Mouse (Mus musculus): Measurements from ENCODE around the gene Ccdc126.
"Not testable (repeated sequence)": the region's sequence is repeated elsewhere in the genome, so short reads cannot be mapped to it uniquely, and the experiment has no call there.

Gene Ccdc126

DNA sequence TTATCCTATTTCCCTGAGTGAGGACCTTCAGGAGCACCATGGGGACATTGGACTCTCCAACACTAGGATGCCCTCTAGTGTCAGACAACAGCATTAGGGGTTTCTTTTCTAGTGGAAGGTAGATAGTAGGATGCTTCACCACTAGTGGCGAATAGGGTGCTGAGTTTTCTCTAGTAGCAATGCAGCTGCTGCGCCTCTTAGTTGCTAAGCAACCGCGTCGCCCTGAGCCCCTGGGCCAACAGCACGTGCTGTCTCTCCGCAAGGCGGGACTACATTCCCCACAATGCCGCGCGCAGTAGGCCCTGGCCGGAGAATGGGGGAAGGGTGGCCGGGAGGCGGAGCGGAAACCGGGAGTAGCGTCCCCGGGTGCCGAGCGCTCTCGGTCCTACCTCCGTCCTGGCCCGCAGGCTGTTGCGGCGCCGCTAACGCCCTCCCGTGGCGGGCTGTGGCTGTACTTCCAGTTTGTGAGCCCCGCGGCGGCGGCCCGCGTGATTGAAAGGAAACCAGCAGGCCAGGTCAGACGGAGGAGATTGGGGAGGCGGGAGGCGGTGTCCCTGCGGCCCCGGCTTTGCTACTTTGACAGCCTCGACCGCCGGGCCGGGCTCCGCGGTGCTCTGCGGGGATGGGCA lies at the start of gene Ccdc126:
Ccdc126 (plus strand) TSS at position 309 of the 629 bp plus-strand sequence.
- DNase-seq (ENCODE audit: low read depth, low spot score) = peak; percentile 100

DNA sequence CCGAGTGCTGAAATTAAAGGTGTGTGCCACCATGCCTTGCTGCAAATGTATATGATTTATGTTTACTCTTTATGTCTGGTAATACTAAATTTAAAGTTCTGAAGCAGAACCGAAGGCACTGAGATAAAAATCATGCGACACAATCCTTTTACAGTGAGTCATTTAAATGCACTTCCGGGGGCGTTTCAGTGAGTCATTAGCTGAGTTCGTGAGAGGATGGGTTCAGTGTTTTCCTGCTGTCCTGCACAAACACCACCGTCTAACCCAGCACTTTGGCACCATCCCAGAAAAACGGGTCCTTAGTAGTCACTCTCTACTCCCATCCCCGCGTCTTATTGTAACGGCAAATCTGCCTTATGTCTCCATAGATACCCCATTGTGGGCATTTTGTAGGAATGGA lies 49.2 kb upstream of the Ccdc126 start:
- DNase-seq (ENCODE audit: low read depth, low spot score) = peak; percentile 69

- no peak for DNase-seq (ENCODE audit: low read depth, low spot score)
These were observed 47.3 kb upstream of the Ccdc126 start for GRCm38 (mm10) chr6:49271815-49272214.

DNA sequence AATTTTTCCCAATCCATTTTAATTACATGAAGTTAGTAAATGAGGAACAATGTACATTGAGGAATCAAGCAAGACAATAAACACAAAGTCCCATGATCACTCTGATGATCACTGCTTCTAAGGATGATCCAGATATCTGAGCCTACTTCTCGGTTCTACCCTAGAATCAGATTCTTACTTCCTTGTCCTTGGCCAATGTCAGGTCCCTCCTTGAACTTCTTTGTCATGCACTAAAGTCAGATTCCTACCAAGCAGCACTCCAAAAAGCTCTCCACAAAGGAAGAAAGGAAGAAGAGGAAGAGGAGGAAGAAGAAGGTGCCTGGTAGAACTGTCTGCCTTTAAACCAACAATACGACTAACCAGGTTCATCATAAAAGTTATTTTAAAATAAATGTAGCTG lies 46.2 kb upstream of the Ccdc126 start:
- no peak for DNase-seq (ENCODE audit: low read depth, low spot score)

DNA sequence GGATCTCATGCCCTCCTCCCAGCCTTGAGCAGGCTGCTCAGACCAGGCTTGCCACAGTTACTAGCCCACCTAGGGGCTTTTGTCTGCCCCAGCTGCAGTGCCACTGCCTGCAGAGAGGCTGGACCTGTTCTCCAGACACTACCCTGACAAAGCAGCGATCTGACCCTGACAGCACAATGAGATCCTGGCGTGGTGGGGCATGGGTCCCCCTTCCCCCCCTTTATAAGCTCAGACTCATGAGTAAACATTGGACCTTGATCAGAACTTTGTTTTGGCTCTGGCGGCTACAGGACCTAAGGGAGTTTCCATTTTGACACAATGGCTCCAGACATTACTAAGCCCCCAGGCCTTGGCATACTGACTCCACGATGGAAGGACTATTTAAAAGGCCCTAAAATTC lies 45.1 kb upstream of the Ccdc126 start:
- DNase-seq (ENCODE audit: low read depth, low spot score) = no peak

DNA sequence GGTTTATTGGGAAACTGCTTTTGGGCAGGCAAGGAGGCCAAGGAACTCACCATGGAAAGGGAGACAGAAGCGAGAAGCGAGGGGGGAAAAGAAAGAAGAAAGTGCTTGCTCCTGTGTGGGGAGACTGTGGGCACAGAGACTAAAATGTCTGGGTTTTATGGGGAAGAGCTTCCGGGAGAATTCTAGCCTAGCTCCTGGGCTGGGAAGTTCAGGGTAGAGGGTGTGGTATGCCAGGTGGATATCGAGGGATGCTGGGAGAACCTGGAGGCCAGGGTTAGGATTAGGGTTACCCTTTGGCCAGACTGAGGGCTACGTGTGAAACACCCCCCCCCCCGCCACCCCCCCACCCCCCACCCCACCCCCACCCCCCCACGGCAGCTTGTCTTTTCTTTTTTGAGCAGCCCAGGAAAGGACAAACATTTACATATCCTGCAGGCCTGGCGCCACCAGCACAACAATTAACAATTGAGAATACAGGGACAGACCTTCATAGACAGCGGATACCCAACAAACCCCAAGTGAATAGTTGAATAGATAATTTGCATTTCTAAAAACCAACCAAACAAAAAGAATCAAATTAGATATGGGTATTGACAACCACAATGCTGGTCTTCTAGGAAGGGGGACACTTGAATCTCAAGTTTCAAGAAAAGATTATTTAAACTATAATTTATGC lies 44.5 kb upstream of the Ccdc126 start:
- DNase-seq (ENCODE audit: low read depth, low spot score) = no peak

GRCm38 (mm10) chr6:49275296-49275695 lies 43.8 kb upstream of the Ccdc126 start:
- DNase-seq (ENCODE audit: low read depth, low spot score) = no peak

DNA sequence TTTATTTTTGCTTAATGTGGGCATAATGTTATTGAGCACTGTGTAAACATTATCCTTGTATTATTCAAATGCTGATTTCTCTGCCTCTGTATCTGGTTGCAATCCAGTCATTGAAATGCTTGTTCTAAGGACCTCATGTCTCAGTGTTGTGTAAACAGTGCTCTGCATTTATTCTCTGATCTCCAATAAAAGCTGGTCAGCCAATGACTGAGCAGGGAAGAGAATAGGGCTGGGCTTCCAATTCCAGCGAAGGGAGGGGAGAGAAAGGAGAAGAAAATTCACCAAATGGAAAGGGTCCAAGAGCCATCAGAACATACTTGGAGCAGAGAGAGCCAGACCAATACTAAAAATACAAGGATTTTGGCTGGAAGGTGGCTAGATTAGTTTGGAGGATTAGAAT lies 38.1 kb upstream of the Ccdc126 start:
- DNase-seq (ENCODE audit: low read depth, low spot score) = no peak

GRCm38 (mm10) chr6:49282122-49282521 lies 37.0 kb upstream of the Ccdc126 start:
- DNase-seq (ENCODE audit: low read depth, low spot score) = peak; percentile 59

GRCm38 (mm10) chr6:49298286-49298685 lies 20.8 kb upstream of the Ccdc126 start:
- DNase-seq (ENCODE audit: low read depth, low spot score) = no peak

- DNase-seq (ENCODE audit: low read depth, low spot score) = not testable (repeated sequence)
These were observed 4.3 kb upstream of the Ccdc126 start for GRCm38 (mm10) chr6:49314821-49315220.

- peak; percentile 68 for DNase-seq (ENCODE audit: low read depth, low spot score)
These were observed 681 bp downstream of the Ccdc126 start for GRCm38 (mm10) chr6:49319595-49320315.

DNA sequence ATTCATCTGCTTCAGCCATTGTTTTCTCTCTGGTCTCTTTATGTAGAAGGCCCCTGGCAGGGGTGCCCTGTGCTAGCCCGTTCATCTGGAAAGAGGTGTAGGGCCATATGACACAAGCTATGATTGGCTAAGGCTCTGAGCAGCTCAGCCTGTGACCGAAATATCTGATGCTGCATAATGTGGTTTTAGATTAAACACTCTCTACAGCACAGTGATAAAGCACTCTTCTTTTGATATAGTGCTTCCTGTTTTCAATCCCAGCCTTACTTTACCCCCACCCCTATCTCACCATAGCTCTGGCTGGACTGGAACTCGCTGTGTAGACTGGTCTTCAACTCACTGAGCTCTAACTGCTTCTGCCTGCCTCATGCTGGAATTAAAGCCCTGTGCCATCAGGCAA lies 2.3 kb downstream of the Ccdc126 start:
- no peak for DNase-seq (ENCODE audit: low read depth, low spot score)

GRCm38 (mm10) chr6:49322056-49322455 lies 3.0 kb downstream of the Ccdc126 start:
- DNase-seq (ENCODE audit: low read depth, low spot score) = peak; percentile 31

GRCm38 (mm10) chr6:49322986-49323385 lies 3.9 kb downstream of the Ccdc126 start:
- no peak for DNase-seq (ENCODE audit: low read depth, low spot score)

DNA sequence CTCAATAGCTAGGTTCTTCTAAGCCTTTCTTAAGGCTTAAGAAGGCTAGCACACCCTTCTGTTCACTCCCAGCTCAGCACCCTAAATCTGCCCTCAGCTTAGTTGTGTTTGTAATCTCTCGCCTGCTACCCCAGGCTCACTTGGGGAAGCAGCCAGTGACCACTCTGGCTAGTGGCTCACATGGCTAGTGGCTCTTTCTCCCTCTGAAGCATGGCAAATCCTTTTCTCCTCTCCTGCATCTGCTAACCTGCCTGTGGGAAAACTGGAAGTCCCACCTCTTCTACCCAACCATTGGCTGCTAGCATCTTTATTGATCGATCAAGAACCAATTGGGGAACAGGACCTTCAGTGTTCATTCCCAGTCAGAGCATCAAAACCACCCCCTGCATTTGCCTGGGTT lies 5.5 kb downstream of the Ccdc126 start:
- DNase-seq (ENCODE audit: low read depth, low spot score) = no peak

GRCm38 (mm10) chr6:49325294-49325693 lies 6.2 kb downstream of the Ccdc126 start:
- DNase-seq (ENCODE audit: low read depth, low spot score) = no peak

DNA sequence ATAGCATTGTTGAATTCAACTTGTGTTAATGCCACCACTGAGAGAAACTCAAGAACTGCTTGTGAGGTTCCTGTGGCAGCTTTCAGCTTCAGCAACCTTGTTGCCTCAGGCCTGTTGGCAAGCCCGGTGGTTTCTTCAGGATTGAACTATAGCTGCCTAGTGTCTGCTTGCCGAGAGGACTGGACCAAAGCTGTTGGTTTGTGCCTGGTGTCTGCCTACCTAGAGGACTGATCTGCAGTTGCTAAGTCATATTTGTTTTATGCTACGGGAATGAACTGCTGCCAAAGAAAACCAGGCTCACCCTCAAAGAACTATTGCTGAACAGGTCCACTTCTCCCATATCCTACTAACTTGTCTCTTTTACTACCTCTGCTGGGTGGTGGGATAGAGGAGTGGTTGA lies 7.8 kb downstream of the Ccdc126 start:
- DNase-seq (ENCODE audit: low read depth, low spot score) = no peak

- DNase-seq (ENCODE audit: low read depth, low spot score) = no peak
These were observed 12.4 kb downstream of the Ccdc126 start for GRCm38 (mm10) chr6:49331369-49332059.

DNA sequence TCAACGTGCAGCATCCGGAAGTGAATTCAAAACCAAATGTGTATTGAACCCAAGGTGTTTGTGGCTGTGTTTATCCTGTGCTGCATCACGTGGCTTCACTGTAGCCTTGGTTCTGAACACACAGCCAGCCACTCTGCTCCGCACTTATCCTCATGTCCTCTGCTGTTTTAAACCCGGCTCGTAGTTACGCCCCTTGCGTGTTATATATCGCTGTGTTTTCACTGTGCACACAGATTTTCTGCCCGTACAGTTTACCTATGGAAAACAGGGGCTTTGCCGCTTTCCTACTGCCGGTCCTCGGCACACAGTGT lies 12.9 kb downstream of the Ccdc126 start:
- DNase-seq (ENCODE audit: low read depth, low spot score) = peak; percentile 19

DNA sequence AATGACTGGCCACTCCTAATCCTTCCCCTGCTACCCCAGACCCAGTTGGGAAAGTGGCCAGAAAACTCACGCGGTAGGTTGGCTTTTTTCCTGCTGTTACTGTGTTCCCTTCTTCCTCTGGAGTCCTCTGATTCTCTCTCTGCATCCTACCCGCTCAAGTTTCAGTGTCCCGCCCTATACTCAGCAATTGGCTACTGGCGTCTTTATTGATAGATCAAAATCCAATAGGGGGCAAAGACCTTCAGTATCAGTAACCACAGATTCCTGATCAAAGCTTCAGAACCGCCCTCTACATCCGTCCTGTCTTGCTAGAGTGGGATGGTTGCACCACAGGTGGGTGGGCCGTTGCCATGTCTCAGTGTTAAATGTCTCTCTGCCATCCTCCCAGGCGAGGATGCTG lies 19.5 kb downstream of the Ccdc126 start:
- no peak for DNase-seq (ENCODE audit: low read depth, low spot score)

GRCm38 (mm10) chr6:49339145-49339544 lies 20.1 kb downstream of the Ccdc126 start:
- peak; percentile 81 for DNase-seq (ENCODE audit: low read depth, low spot score)
